Mouse (Mus musculus) heart, embryonic 16.5 days (tissue): Measurements from ENCODE around the gene Hoxa6. TPM values are rescaled to one million over a fixed set of nuclear protein-coding genes. Genes with fewer than 3 reads are reported as not detected.

ENCODE experiments used
- ATAC-seq: fragments of 200-750 bp; cut with Nextera tagmentation; replicated peaks from 2 replicates; pipeline ENCODE4 v1.8.0; 2017; ENCODE audit warnings: moderate number of reproducible peaks; ENCODE audit not compliant: insufficient read depth, low FRiP score; ENCODE audit errors: extremely low read depth
- H3K27ac ChIP-seq: fragments of 300-500 bp; sonication (generic); 2 replicates; pipeline ENCODE4 v1.5.1; 2014; ENCODE audit warnings: mild to moderate bottlenecking, low read length, control low read depth, moderate library complexity
- H3K27me3 ChIP-seq: fragments of 300-500 bp; sonication (generic); 2 replicates; pipeline ENCODE4 v1.6.1; 2014; ENCODE audit warnings: low read length, mixed read lengths; ENCODE audit not compliant: control insufficient read depth, insufficient read depth
- H3K36me3 ChIP-seq: fragments of 300-500 bp; sonication (generic); 2 replicates; pipeline ENCODE4 v1.6.1; 2014; ENCODE audit not compliant: control insufficient read depth, insufficient read depth
- H3K4me1 ChIP-seq: fragments of 300-500 bp; sonication (generic); 2 replicates; pipeline ENCODE4 v1.6.1; 2014; ENCODE audit warnings: low read length, mixed read lengths; ENCODE audit not compliant: control insufficient read depth, insufficient read depth
- H3K4me2 ChIP-seq: fragments of 300-500 bp; sonication (generic); 2 replicates; pipeline ENCODE4 v1.6.1; 2014; ENCODE audit warnings: low read depth, mild to moderate bottlenecking, control low read depth, low read length
- H3K4me3 ChIP-seq: fragments of 300-500 bp; sonication (generic); 2 replicates; pipeline ENCODE4 v1.5.1; 2014; ENCODE audit warnings: mild to moderate bottlenecking, control low read depth, low read length
- H3K9ac ChIP-seq: fragments of 300-500 bp; sonication (generic); 2 replicates; pipeline ENCODE4 v1.6.1; 2014; ENCODE audit warnings: low read length, control low read depth
- H3K9me3 ChIP-seq: fragments of 300-500 bp; sonication (generic); replicated peaks from 2 replicates; pipeline ENCODE4 v1.6.1; 2016; ENCODE audit warnings: low read length; ENCODE audit not compliant: control insufficient read depth
- WGBS: fragments of 180-500 bp; shearing (Covaris S2); extraction: QIAGEN DNeasy Blood & Tissue Kit; methylation state at CpG from one replicate; pipeline ENCODE4 v1.1.7; 2014; 5-methylcytosine and 5-hydroxymethylcytosine counted together
- polyA plus RNA-seq: library from polyadenylated mRNA; unstranded; fragments of >200 nt; fragmentation: Nextera tagmentation; extraction: Ambion mirVana; gene quantifications from 2 replicates; pipeline ENCODE4 v1.2.1, GENCODE M21; 2015

Gene Hoxa6
- polyA plus RNA-seq, 1 experiment from 2014 or later, result not detected

DNA sequence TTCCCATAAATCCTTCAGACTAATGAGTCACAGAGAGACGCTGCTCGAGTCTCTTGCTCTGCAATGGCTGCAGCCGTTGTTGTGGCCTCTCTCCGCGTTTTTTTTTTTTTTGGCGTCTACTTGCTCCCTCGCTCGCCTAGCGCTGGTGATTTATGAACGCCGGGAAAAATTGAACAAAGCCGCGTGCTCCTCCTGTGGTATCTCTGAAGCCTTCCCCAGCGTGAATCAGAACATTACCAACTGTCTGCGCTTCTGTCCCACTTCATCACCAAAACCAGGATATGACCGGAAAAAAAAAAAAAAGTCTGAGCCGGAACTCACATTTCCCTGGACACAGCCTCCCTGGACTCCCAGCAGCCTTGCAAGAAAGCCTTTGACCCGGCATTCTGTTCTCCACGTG, 23.3 kb downstream of the Hoxa6 start:
- 6% methylated on average over 19 of the region's 19 CpGs for WGBS
- no peak overlapping the region for H3K27ac ChIP-seq
- H3K9ac ChIP-seq, result no peak overlapping the region
- no peak for ATAC-seq
- H3K36me3 ChIP-seq, result no peaks in the 10 kb centered on the region
- H3K4me3 ChIP-seq, result no peak overlapping the region
- H3K4me2 ChIP-seq, result no peak overlapping the region
- H3K27me3 ChIP-seq, result peaks cover 97% of the 10 kb centered on the region
- no peaks in the 10 kb centered on the region for H3K4me1 ChIP-seq
- H3K9me3 ChIP-seq, result no peaks in the 10 kb centered on the region

DNA sequence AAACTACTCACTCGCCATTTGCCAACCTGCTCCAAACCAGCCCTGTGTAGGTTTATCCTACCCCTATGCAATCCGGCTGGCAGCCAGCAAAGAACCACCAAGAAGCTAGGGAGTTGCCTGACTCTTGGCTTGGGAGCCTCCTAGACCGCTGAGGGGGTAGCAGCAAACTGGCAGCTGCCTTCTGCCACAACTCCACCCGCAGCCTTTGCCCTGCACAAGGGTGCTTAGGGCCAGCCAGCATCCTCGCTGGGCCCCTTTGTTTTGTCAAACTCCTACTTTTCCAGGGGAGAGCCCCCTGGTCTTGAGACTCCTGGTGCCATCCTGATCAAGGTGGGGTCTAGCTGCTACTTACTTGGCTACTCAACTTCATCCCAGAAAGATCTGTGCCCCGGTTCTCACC, 23.9 kb downstream of the Hoxa6 start:
- H3K9ac ChIP-seq, result no peak overlapping the region

DNA sequence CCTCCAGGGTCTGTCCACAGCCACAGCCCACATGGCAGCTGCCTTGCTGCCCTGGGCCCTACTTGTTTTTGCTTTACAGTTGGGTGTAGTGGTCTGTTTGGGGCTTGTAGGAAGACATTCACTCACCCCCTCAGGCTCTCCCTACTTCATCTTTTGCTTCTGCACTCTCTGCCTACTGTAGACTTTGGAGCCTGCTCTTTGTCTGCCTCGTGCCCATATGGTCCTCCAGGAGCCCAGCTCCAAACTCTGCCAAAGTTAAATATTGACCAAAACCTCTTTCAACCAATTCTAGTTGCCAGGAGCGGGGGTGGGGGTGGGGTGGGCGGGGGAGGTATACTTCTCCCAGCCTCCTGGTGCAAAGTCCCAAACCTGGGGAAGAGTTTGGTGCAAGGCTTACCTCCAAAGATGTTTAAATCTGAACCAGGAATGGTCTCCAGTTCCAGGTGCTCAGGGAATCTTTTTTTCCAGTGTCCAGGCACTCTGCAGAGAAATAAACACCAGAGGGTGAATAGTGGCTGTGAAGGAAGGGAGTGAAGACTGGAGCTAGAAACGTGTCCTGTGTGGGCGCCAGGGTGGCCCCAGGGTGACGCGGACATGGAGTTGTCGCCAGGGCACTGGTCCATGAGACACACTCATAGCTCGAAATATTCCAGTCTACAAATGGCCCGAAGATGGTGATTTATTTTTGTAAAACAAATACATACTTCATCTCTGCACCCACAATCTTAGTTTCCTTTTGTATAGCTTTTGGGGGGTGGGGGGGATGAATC, 25.0 kb downstream of the Hoxa6 start:
- no peaks in the 10 kb centered on the region for H3K9me3 ChIP-seq
- no peaks in the 10 kb centered on the region for H3K4me1 ChIP-seq
- H3K9ac ChIP-seq, result no peak overlapping the region
- no peak overlapping the region for H3K27ac ChIP-seq
- no peak for ATAC-seq
- peaks cover 97% of the 10 kb centered on the region for H3K27me3 ChIP-seq
- 24% methylated on average over 10 of the region's 10 CpGs for WGBS
- H3K4me3 ChIP-seq, result no peak overlapping the region
- H3K4me2 ChIP-seq, result no peak overlapping the region
- no peaks in the 10 kb centered on the region for H3K36me3 ChIP-seq

More for the DNA sequence above, 23.9 kb downstream of the Hoxa6 start:
- Histone ChIP-seq H3K27ac (no peak overlapping the region), H3K36me3 (no peaks in the 10 kb centered on the region), H3K27me3 (peaks cover 97% of the 10 kb centered on the region), H3K9me3 (no peaks in the 10 kb centered on the region), H3K4me3 (no peak overlapping the region), H3K4me2 (no peak overlapping the region), H3K4me1 (no peaks in the 10 kb centered on the region)
- 11% methylated on average over 6 of the region's 6 CpGs for WGBS
- no peak for ATAC-seq

DNA sequence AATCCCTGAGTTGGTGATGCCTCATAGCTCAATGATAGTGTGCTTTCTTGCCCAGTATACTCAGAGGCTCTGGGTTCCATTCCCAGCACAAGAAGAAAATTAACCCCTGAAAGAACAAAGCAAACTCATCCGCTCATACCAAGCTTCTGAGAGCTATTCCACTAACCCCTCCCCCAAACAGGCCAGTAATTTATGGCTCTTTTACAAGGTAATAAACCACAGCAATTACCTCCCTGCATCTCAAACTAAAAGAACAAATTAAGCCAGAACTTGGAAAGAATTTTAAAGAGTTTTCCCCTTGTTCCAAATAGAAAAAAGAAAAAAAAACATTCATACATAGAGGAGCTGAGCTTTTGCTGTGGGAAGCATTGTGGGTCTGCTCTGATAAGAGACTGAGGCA, 25.7 kb downstream of the Hoxa6 start:
- ATAC-seq, result no peak
- Histone ChIP-seq H3K4me1 (no peaks in the 10 kb centered on the region), H3K27ac (no peak overlapping the region), H3K36me3 (no peaks in the 10 kb centered on the region), H3K9me3 (no peaks in the 10 kb centered on the region), H3K9ac (no peak overlapping the region), H3K4me2 (no peak overlapping the region), H3K27me3 (peaks cover 96% of the 10 kb centered on the region), H3K4me3 (no peak overlapping the region)
- WGBS, result 32% methylated on average over 1 of the region's 1 CpGs

DNA sequence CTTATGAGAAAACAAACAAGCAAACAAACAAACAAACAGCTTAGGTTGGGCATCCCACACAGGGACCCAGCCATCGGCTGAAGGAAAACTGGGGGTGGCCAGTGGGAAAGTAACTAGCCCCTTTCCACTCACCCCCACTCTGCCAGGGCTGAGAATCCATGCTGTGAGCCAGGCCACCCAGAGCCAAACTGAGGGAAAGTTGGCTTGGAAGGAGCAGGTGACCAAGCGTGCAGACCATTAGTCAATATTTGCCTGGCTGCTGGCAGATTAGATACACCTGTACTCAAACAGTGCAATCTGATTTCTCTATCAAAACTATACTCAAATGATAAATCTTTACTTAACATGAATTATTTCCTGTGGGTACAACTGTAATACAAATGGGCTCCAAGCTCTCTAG, 26.5 kb downstream of the Hoxa6 start:
- WGBS, result 37% methylated on average over 2 of the region's 2 CpGs
- Histone ChIP-seq H3K9me3 (no peaks in the 10 kb centered on the region), H3K4me3 (no peak overlapping the region), H3K27ac (no peak overlapping the region), H3K27me3 (peaks cover 96% of the 10 kb centered on the region), H3K4me2 (no peak overlapping the region), H3K4me1 (no peaks in the 10 kb centered on the region), H3K36me3 (no peaks in the 10 kb centered on the region), H3K9ac (no peak overlapping the region)
- ATAC-seq, result no peak

DNA sequence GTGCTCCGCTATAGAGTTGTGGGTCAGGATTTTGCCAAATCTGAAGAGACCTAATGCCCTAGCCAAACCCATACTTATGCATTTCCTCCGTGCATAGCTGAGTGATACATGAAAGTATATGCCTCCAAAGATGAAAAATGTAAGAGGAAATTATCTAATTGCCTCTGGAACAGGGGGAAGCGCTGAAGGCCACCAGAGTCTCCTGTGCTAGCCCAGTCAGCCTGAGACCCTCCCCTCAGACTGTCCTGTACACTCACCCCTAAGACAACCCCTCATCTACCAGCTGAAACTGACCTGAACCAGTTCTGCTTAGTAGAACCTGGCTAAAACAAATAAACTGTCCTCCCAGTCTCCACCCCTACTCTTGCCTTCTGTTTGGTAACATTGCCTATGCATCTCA, 27.8 kb downstream of the Hoxa6 start:
- Histone ChIP-seq H3K4me2 (peak overlapping the region; percentile 19; the same call in 1 of the 2 replicates), H3K9me3 (no peaks in the 10 kb centered on the region), H3K4me3 (no peak overlapping the region), H3K36me3 (no peaks in the 10 kb centered on the region), H3K27me3 (peaks cover 95% of the 10 kb centered on the region), H3K9ac (no peak overlapping the region), H3K27ac (no peak overlapping the region), H3K4me1 (no peaks in the 10 kb centered on the region)
- no peak for ATAC-seq
- 22% methylated on average over 3 of the region's 3 CpGs for WGBS

DNA sequence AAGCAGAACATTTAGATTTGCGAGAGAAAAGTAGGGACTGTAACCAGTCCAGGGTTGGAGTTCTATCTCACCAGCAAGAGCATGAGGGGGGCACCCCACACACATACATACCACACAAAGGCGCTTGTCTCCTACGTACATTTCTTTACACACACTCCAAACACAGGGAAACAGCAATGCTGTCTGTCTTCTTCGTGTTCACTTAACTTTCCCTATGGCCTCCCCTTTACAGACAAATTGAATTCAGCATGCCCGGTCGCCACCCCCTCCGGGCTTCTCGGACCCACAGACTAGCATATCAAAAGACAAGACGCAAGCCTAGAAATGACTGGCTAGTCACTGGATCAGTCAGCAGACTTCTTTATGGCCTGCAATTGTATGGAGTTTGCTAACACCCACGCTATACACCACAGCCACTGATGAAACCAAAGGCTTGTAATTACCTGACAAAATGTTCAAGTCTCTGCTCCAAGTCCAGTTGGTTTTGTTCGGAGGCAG, 28.3 kb downstream of the Hoxa6 start:
- H3K4me2 ChIP-seq, result peak overlapping the region; percentile 49
- no peak overlapping the region for H3K9ac ChIP-seq
- H3K36me3 ChIP-seq, result no peaks in the 10 kb centered on the region
- H3K9me3 ChIP-seq, result no peaks in the 10 kb centered on the region
- H3K4me1 ChIP-seq, result no peaks in the 10 kb centered on the region
- no peak overlapping the region for H3K27ac ChIP-seq
- H3K27me3 ChIP-seq, result peaks cover 95% of the 10 kb centered on the region
- peak overlapping the region; percentile 23 for H3K4me3 ChIP-seq
- WGBS, result 14% methylated on average over 11 of the region's 11 CpGs
- no peak for ATAC-seq

DNA sequence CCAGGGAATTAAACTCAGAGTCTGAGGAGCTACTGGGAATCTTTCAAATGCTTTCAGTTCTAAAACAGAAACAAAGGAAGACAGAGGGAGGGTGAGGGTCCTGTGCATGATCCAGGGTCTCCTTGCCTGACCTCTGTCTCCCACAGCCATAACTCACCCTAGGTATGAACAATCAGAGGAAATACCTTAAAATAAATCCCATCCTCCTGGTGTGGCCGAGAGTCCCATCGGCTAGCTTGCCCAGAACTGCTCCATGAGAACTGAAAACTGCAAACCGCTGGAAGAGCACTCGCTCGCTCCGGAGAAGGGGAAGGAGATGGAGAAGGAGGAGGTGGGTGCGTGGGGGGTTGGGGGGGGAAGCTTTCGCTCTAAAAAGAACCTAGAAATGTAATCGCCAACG, 28.8 kb downstream of the Hoxa6 start:
- peak overlapping the region; percentile 15; the same call in 1 of the 2 replicates for H3K9ac ChIP-seq
- WGBS, result 8% methylated on average over 10 of the region's 10 CpGs

DNA sequence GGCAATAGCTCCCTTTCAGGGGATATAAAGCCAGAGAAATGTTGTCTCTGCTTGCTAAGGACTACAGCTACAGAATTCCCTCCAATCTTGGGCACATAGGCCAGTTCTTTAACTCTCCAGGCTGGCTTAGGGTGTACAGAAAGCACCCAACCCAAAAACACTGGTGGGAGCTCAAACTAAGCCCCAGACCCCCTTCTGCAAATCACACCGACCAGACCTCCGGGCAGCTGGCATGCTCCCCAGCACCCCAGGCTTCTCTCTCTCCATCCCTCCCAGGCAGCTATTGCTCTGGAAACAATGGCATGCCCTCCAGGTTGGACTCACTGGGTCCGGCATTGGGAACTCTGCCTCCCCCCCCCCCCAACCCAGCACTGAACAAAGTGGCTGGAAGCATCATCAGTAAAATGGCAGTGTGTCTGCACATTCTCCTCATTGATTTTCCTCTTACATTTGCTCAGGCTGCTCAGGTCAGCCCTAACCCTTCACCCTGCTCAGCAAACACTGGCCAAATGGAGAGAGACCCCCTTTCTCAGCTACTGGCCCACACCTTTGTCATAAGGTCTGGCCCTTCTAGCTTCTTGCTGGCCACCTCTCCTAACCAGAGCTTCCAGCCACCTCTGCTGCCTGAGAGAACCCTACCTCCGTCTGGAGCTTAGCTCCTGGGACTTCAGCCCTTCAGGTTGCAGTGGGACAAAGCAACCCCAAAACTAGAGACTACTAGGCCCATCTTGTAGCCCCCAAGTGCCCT, 29.4 kb downstream of the Hoxa6 start:
- Histone ChIP-seq H3K4me1 (no peaks in the 10 kb centered on the region), H3K4me2 (peak overlapping the region; percentile 49), H3K27me3 (peaks cover 94% of the 10 kb centered on the region), H3K4me3 (peak overlapping the region; percentile 27), H3K9ac (peak overlapping the region; percentile 15), H3K27ac (peak overlapping the region; percentile 31), H3K9me3 (no peaks in the 10 kb centered on the region), H3K36me3 (no peaks in the 10 kb centered on the region)
- no peak for ATAC-seq
- 9% methylated on average over 4 of the region's 4 CpGs for WGBS

More for the DNA sequence above, 28.8 kb downstream of the Hoxa6 start:
- Histone ChIP-seq H3K27me3 (peaks cover 97% of the 10 kb centered on the region), H3K4me1 (no peaks in the 10 kb centered on the region), H3K36me3 (no peaks in the 10 kb centered on the region), H3K4me3 (peak overlapping the region; percentile 25), H3K4me2 (peak overlapping the region; percentile 49), H3K27ac (no peak overlapping the region; the same call in 1 of the 2 replicates), H3K9me3 (no peaks in the 10 kb centered on the region)
- ATAC-seq, result no peak
